Mouse (Mus musculus) kidney, postnatal 25 days (tissue): ENCODE measurements at regions not wholly inside any gene's neighbourhood (a gene's known extent, or its start where the extent isn't known, plus 50 kb on each side); places are given as distances from the start of the nearest gene placed in this dataset.
A peak's percentile ranks its signal among the peaks of the same experiment; 100 is the strongest.
"Not testable (repeated sequence)": the region's sequence is repeated elsewhere in the genome, so short reads cannot be mapped to it uniquely, and the experiment has no call there.

Experiments used
- DNase-seq, 2 experiments: peaks; one replicate each; pipeline ENCODE4 v3.0.0; 2021; ENCODE audit warnings: mixed read lengths in 2 of 2

DNA sequence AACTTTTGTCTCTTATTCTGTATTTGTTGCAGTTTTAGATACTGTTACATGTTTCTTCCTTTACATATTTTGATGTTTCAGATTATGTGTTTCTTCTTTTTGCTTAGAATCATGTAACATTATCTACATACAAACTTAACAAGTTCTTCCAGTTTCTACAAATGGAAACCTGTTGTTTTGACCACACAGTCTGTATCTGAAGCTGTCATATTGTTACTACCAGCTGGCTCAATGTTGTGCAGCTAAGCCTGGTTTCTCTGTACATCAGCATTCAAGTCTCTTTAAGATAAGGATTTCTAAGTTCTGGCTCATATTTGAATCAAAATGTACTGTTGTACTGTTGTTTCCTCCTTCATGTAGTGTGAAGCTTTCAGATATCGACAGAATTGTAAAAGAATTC lies 65.4 kb upstream of the Vps41 start:
- no peak for DNase-seq

GRCm38 (mm10) chr13:18614763-18615616 lies 102.1 kb upstream of the Vps41 start:
- no peak for DNase-seq

GRCm38 (mm10) chr13:18580718-18581550 lies 136.2 kb upstream of the Vps41 start:
- DNase-seq: no peak

- DNase-seq: no peak
Measured at GRCm38 (mm10) chr13:18576016-18576415, 141.1 kb upstream of the Vps41 start.

- DNase-seq: no peak
Measured at GRCm38 (mm10) chr13:18575599-18575998, 141.5 kb upstream of the Vps41 start.

DNA sequence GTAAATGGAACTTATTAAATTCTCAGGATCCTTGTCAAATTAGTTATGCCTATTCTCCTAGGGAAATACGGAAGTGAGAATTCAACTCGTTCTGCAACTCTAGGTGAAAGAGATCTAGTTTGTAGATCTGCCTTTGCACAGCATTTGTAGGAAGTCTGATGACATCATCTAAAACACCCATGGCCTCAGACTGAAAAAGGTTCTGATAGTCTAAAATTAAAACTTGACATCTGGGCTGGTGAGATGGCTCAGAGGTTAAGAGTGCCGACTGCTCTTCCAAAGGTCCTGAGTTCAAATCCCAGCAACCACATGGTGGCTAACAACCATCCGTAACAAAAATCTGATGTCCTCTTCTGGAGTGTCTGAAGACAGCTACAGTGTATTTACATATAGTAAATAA lies 144.5 kb upstream of the Pou6f2 start:
- DNase-seq: not testable (repeated sequence)

DNA sequence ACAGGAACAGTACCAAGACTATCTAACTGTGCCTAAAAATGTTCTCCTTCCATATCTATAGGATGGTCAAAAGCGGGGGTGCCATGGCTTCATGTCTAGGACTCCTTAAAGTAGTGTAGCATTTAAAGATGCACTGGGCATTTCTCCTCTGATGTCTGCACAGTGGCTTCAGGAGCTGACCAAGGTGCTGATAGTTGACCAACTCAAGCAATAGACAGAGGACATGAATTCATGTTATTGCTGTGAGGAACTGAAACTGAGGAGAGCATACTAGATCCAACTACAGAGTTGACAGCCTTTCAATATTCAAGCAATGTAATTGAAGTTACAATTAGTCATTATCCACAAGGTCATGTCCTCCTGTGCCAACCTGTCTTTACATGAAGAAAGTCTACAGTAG lies 133.0 kb upstream of the Pou6f2 start:
- no peak for DNase-seq

GRCm38 (mm10) chr13:18498159-18498558 lies 100.7 kb upstream of the Pou6f2 start:
- no peak for DNase-seq

- no peak for DNase-seq
Measured at GRCm38 (mm10) chr13:18497582-18498157, 100.2 kb upstream of the Pou6f2 start.

- no peak for DNase-seq
Measured at GRCm38 (mm10) chr13:18495021-18495811, 97.7 kb upstream of the Pou6f2 start.

DNA sequence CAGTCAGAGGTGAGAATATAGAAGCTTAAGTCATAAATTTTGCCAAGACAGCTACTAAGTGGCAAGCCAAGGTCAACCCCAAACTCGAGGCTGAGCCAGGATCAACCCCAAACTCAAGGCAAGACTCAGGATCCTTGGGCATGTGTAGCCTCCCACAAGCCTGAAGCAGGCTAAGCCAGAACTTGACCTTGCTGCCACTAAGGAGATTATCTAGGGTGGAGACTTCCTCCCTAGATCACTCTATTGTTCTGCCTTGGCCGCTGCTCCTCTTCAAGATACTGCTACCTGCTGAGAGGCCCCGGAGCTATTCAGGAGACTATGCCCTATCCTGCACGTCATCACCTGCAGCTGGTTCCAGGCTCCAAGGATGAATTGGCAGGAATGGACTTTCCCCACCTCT lies 88.3 kb upstream of the Pou6f2 start:
- DNase-seq: not testable (repeated sequence)

DNA sequence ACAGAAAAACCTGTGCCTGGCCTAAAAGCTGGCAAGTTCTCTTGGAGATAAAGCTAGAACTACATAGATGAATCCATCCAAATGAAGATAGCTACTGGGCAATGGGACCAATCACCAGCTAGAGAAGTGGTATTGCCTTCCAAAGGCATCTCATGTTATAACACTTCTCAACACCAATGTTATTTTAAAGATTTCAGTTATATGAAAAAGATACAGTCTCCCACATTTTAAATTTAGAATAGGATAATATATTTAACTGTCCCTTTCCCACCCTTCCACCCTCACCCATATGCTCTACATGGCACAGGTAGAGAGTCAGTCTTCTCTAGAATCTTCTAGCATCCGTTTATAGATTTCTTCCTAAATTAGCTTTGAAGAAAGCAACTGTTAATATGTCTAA lies 87.6 kb upstream of the Pou6f2 start:
- DNase-seq: no peak

GRCm38 (mm10) chr13:18476311-18476710 lies 78.8 kb upstream of the Pou6f2 start:
- DNase-seq: no peak

DNA sequence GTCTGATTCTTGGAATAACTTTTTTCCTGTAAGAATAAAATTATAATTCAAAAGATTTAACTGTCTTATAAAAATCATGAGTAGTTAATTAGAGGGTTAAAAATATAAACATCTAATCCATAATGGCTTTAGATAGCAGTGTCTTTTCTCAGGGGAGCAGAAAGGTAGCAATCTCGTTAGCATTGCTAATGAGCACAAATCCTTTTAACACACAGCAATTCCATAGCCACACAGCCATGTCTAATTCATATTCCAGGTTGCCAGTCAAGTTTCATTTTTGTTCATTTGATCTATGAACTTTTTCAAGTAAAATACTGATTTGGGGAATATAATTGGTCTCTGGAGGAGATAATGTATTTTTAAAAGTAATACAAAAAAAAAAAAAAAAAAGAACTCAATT lies 74.0 kb upstream of the Pou6f2 start:
- DNase-seq: no peak

- no peak for DNase-seq
Measured at GRCm38 (mm10) chr13:18465921-18466320, 68.4 kb upstream of the Pou6f2 start.

GRCm38 (mm10) chr13:18462221-18462620 lies 64.7 kb upstream of the Pou6f2 start:
- no peak for DNase-seq

- peak; percentile 7 to 38 for DNase-seq
Measured at GRCm38 (mm10) chr13:18457337-18458236, 60.1 kb upstream of the Pou6f2 start.
